Mouse (Mus musculus) midbrain, embryonic 13.5 days (tissue): ENCODE results near the gene Tbc1d5. TPM values are rescaled to one million over a fixed set of nuclear protein-coding genes. Genes with fewer than 3 reads are reported as not detected.
A peak's percentile ranks its signal among the peaks of the same experiment; 100 is the strongest.

ENCODE experiments used
- ATAC-seq: fragments of 200-750 bp; cut with Nextera tagmentation; 2 replicates; pipeline ENCODE4 v1.8.0; 2017; ENCODE audit warnings: mild to moderate bottlenecking, moderate TSS enrichment, moderate library complexity
- H3K27ac ChIP-seq: fragments of 300-500 bp; sonication (generic); 2 replicates; pipeline ENCODE4 v1.5.1; 2015; ENCODE audit warnings: inconsistent platforms, mild to moderate bottlenecking, moderate library complexity
- H3K27me3 ChIP-seq: fragments of 300-500 bp; sonication (generic); 2 replicates; pipeline ENCODE4 v1.6.1; 2015; ENCODE audit warnings: mild to moderate bottlenecking, inconsistent platforms
- H3K36me3 ChIP-seq: fragments of 300-500 bp; sonication (generic); 2 replicates; pipeline ENCODE4 v1.6.1; 2015; ENCODE audit warnings: mild to moderate bottlenecking, inconsistent platforms
- H3K4me1 ChIP-seq: fragments of 300-500 bp; sonication (generic); replicated peaks from 2 replicates; pipeline ENCODE4 v1.6.1; 2015; ENCODE audit warnings: inconsistent platforms
- H3K4me2 ChIP-seq: fragments of 300-500 bp; sonication (generic); replicated peaks from 2 replicates; pipeline ENCODE4 v1.6.1; 2015; ENCODE audit warnings: moderate library complexity, mild to moderate bottlenecking, inconsistent platforms
- H3K4me3 ChIP-seq: fragments of 300-500 bp; sonication (generic); replicated peaks from 2 replicates; pipeline ENCODE4 v1.5.1; 2015; ENCODE audit warnings: mild to moderate bottlenecking, inconsistent platforms
- H3K9ac ChIP-seq: fragments of 300-500 bp; sonication (generic); replicated peaks from 2 replicates; pipeline ENCODE4 v1.6.1; 2015; ENCODE audit warnings: mild to moderate bottlenecking, inconsistent platforms
- H3K9me3 ChIP-seq: fragments of 300-500 bp; sonication (generic); 2 replicates; pipeline ENCODE4 v1.6.1; 2016; ENCODE audit warnings: mild to moderate bottlenecking, inconsistent platforms
- WGBS: fragments of 180-500 bp; shearing (Covaris S2); methylation state at CpG from one replicate; pipeline ENCODE4 v1.1.7; 2015; 5-methylcytosine and 5-hydroxymethylcytosine counted together
- polyA plus RNA-seq: library from polyadenylated mRNA; unstranded; fragments of >200 nt; fragmentation: Nextera tagmentation; extraction: Ambion mirVana; gene quantifications from 2 replicates; pipeline ENCODE4 v1.2.1, GENCODE M21; 2015

Tbc1d5 gene
- polyA plus RNA-seq, 1 experiment from 2014 or later: 8.5 TPM

GRCm38 (mm10) chr17:50735955-50736533 is 443.1 kb downstream of the Tbc1d5 start:
- H3K27ac ChIP-seq: no peak overlapping the region
- ATAC-seq: 0 out of 2 replicates have a peak, but pooled peaks have one; percentile 15
- H3K27me3 ChIP-seq: no peaks in the 10 kb centered on the region
- 80% methylated on average over 8 of the region's 8 CpGs for WGBS
- no peak overlapping the region for H3K4me3 ChIP-seq
- no peak overlapping the region for H3K9ac ChIP-seq
- 0 out of 2 replicates have a peak, but pooled peaks cover 5% of the 10 kb centered on the region for H3K36me3 ChIP-seq
- no peaks in the 10 kb centered on the region for H3K4me1 ChIP-seq
- H3K4me2 ChIP-seq: no peak overlapping the region
- H3K9me3 ChIP-seq: no peaks in the 10 kb centered on the region

DNA sequence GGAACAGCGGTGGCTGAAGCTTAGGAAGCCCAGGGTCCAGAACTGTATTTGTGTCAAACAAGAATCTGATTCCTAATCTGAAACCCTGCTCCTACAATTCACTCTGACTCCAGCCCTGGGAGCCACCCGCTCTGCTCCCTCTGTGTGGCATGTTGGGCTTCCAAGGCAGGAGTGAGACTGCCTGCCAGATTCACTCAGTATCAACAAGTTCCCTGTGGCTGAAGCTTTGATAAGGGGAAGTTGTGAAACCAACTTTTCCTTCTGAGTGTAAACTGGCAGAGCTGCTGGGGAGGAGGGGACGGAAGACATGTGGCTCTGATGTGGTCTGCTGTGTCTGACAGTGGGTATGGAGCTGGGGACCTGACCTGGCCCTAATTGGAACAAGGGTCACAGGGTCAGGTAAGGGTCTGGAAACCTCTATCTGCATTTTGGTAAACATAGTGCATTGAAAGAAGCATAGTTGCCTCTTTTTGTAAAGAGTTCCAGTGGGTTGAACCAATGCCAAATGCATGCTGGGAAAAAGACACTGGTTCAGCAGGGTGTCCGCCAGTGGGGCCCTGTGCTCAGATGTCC is 443.7 kb downstream of the Tbc1d5 start:
- 94% methylated on average over 4 of the region's 4 CpGs for WGBS
- no peaks in the 10 kb centered on the region for H3K9me3 ChIP-seq
- no peak overlapping the region for H3K4me2 ChIP-seq
- no peak overlapping the region for H3K9ac ChIP-seq
- H3K27me3 ChIP-seq: no peaks in the 10 kb centered on the region
- ATAC-seq: no peak
- no peak overlapping the region for H3K27ac ChIP-seq
- 0 out of 2 replicates have a peak, but pooled peaks cover 5% of the 10 kb centered on the region for H3K36me3 ChIP-seq
- H3K4me1 ChIP-seq: no peaks in the 10 kb centered on the region
- H3K4me3 ChIP-seq: no peak overlapping the region

DNA sequence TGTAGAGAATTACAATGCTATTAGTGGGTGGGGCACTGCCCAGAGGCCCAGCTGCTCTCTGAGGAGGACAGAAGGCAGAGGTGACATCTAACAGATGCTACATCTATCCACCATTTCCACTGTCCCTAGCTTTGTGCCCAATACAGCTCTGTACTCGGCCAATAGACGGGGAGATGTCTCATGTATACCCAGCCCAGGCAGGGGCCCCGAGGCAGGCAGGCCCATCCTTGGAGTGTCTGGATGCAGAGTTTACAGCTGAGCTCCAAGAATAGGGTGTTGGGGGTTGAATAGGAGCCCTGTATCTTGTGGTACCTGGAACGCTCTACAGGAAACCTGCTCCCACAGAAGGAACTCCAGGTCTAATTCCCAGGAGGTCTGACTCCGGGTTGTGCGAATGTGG is 444.4 kb downstream of the Tbc1d5 start:
- no peak overlapping the region for H3K9ac ChIP-seq
- no peaks in the 10 kb centered on the region for H3K27me3 ChIP-seq
- no peak for ATAC-seq
- WGBS: 84% methylated on average over 6 of the region's 6 CpGs
- H3K27ac ChIP-seq: no peak overlapping the region
- no peaks in the 10 kb centered on the region for H3K9me3 ChIP-seq
- H3K4me1 ChIP-seq: no peaks in the 10 kb centered on the region
- H3K4me3 ChIP-seq: no peak overlapping the region
- 0 out of 2 replicates have a peak, but pooled peaks cover 5% of the 10 kb centered on the region for H3K36me3 ChIP-seq
- no peak overlapping the region for H3K4me2 ChIP-seq

DNA sequence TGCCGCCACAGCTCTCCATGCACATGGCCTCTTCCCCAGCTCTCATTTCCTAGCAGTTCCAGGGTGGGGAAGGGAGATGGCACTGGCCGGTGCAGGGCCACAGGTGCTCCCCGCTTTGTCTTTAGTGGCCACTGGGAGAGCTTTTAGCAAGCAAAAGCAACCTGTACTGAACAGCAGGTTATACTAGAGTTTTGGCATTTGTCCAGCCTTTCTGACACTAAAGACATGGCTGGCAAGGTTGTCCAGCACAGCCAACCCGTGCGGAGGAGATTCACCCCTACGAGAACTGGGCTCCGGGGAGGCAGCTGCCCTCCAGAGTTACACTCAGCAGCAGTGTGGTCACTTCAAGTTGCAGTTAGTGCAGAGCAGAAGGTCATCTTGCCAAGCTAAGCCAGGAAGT is 445.8 kb downstream of the Tbc1d5 start:
- Histone ChIP-seq H3K4me2 (no peak overlapping the region), H3K4me1 (no peaks in the 10 kb centered on the region), H3K27me3 (no peaks in the 10 kb centered on the region), H3K27ac (no peak overlapping the region), H3K9ac (no peak overlapping the region), H3K4me3 (no peak overlapping the region), H3K9me3 (no peaks in the 10 kb centered on the region), H3K36me3 (0 out of 2 replicates have a peak, but pooled peaks cover 5% of the 10 kb centered on the region)
- no peak for ATAC-seq
- 92% methylated on average over 7 of the region's 7 CpGs for WGBS

GRCm38 (mm10) chr17:50731876-50732275 is 447.3 kb downstream of the Tbc1d5 start:
- Histone ChIP-seq H3K9ac (no peak overlapping the region), H3K9me3 (no peaks in the 10 kb centered on the region), H3K27ac (no peak overlapping the region), H3K4me1 (no peaks in the 10 kb centered on the region), H3K27me3 (no peaks in the 10 kb centered on the region), H3K4me2 (no peak overlapping the region), H3K4me3 (no peak overlapping the region), H3K36me3 (0 out of 2 replicates have a peak, but pooled peaks cover 5% of the 10 kb centered on the region)
- WGBS: 92% methylated on average over 5 of the region's 5 CpGs
- no peak for ATAC-seq

GRCm38 (mm10) chr17:50730896-50731295 is 448.3 kb downstream of the Tbc1d5 start:
- no peaks in the 10 kb centered on the region for H3K4me1 ChIP-seq
- H3K4me3 ChIP-seq: no peak overlapping the region
- H3K27ac ChIP-seq: no peak overlapping the region
- H3K36me3 ChIP-seq: 0 out of 2 replicates have a peak, but pooled peaks cover 5% of the 10 kb centered on the region
- no peak overlapping the region for H3K4me2 ChIP-seq
- H3K9ac ChIP-seq: no peak overlapping the region
- 91% methylated on average over 2 of the region's 2 CpGs for WGBS
- H3K9me3 ChIP-seq: no peaks in the 10 kb centered on the region
- H3K27me3 ChIP-seq: no peaks in the 10 kb centered on the region
- ATAC-seq: no peak

GRCm38 (mm10) chr17:50729577-50729976 is 449.6 kb downstream of the Tbc1d5 start:
- H3K4me2 ChIP-seq: no peak overlapping the region
- H3K4me3 ChIP-seq: no peak overlapping the region
- no peaks in the 10 kb centered on the region for H3K9me3 ChIP-seq
- H3K4me1 ChIP-seq: no peaks in the 10 kb centered on the region
- H3K27ac ChIP-seq: no peak overlapping the region
- ATAC-seq: no peak
- H3K36me3 ChIP-seq: no peaks in the 10 kb centered on the region
- 93% methylated on average over 6 of the region's 6 CpGs for WGBS
- H3K9ac ChIP-seq: no peak overlapping the region
- no peaks in the 10 kb centered on the region for H3K27me3 ChIP-seq

- H3K4me2 ChIP-seq: no peak overlapping the region
- 92% methylated on average over 2 of the region's 2 CpGs for WGBS
- H3K36me3 ChIP-seq: no peaks in the 10 kb centered on the region
- H3K9ac ChIP-seq: no peak overlapping the region
- no peaks in the 10 kb centered on the region for H3K4me1 ChIP-seq
- H3K27me3 ChIP-seq: no peaks in the 10 kb centered on the region
- no peak for ATAC-seq
- no peaks in the 10 kb centered on the region for H3K9me3 ChIP-seq
- H3K27ac ChIP-seq: no peak overlapping the region
- H3K4me3 ChIP-seq: no peak overlapping the region
These were observed 450.1 kb downstream of the Tbc1d5 start for GRCm38 (mm10) chr17:50729031-50729430.

DNA sequence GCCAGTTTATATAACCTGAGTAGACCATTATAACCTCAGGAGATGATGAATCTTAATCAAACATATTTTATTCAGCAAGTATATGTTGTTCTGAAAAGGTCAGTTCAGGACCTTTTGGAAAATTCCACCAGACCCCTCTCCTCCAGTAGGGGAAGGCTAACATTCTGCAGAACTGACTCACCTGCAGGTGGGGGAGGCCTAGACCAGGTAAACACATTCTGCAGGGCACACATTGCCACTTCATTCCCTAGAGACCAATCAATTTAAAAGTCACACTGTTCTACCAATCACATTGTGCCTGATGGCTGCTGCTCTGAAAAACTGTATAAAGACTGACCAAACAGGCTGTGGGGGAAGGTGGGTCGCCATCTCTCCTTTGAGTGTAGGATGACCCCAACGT is 452.9 kb downstream of the Tbc1d5 start:
- no peak for ATAC-seq
- Histone ChIP-seq H3K27me3 (no peaks in the 10 kb centered on the region), H3K4me2 (no peak overlapping the region), H3K9me3 (no peaks in the 10 kb centered on the region), H3K4me3 (no peak overlapping the region), H3K27ac (no peak overlapping the region), H3K36me3 (no peaks in the 10 kb centered on the region), H3K4me1 (no peaks in the 10 kb centered on the region), H3K9ac (no peak overlapping the region)
- 85% methylated on average over 2 of the region's 2 CpGs for WGBS

DNA sequence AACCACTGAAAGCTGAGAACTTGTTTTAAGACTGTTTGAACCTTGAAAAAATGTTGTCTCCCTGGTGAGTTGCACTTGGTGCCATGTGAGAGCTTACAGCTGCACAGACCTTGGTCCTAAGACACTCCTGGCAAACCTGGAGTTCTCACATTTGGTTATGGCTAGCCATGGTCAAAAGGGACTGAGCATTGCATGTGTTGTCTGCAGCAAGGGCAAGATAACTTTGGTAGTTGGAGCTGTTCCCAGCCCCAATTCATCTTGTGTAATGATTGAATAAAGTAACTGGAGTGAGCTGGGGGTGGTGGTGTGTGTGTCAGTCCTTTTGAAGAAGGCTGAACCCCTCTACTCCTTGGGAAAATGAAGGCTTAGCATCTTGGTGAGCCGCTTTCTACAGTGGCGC is 454.8 kb downstream of the Tbc1d5 start:
- no peaks in the 10 kb centered on the region for H3K36me3 ChIP-seq
- 60% methylated on average over 2 of the region's 2 CpGs for WGBS
- H3K27me3 ChIP-seq: no peaks in the 10 kb centered on the region

DNA sequence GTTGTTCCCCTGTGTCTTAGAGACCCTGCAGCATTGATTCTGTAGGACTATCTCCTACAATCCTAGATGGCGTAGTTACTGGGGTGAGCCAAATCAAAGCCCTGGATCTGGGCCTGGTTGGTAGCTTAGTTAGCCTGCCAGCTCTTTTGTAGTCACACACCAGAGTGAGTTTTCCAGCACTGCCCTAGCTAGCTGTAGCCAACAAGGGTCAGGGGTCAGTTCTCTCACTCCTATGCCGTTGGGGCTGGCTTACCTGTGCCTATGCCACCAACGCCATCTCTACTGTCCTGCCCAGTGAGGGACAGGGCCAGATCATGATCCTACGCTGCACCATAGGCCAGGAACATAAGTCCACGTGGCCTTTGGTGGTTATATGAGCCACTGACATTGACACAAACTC is 461.6 kb downstream of the Tbc1d5 start:
- no peak overlapping the region for H3K4me2 ChIP-seq
- no peak for ATAC-seq
- no peaks in the 10 kb centered on the region for H3K27me3 ChIP-seq
- no peaks in the 10 kb centered on the region for H3K36me3 ChIP-seq
- WGBS: 85% methylated on average over 5 of the region's 5 CpGs
- no peak overlapping the region for H3K27ac ChIP-seq
- peaks cover 7% of the 10 kb centered on the region for H3K9me3 ChIP-seq
- H3K4me1 ChIP-seq: no peaks in the 10 kb centered on the region
- no peak overlapping the region for H3K4me3 ChIP-seq
- H3K9ac ChIP-seq: no peak overlapping the region

More for the DNA sequence above, 454.8 kb downstream of the Tbc1d5 start:
- H3K4me3 ChIP-seq: no peak overlapping the region
- no peak for ATAC-seq
- H3K4me2 ChIP-seq: no peak overlapping the region
- H3K9ac ChIP-seq: no peak overlapping the region
- no peaks in the 10 kb centered on the region for H3K4me1 ChIP-seq
- no peaks in the 10 kb centered on the region for H3K9me3 ChIP-seq
- H3K27ac ChIP-seq: no peak overlapping the region

DNA sequence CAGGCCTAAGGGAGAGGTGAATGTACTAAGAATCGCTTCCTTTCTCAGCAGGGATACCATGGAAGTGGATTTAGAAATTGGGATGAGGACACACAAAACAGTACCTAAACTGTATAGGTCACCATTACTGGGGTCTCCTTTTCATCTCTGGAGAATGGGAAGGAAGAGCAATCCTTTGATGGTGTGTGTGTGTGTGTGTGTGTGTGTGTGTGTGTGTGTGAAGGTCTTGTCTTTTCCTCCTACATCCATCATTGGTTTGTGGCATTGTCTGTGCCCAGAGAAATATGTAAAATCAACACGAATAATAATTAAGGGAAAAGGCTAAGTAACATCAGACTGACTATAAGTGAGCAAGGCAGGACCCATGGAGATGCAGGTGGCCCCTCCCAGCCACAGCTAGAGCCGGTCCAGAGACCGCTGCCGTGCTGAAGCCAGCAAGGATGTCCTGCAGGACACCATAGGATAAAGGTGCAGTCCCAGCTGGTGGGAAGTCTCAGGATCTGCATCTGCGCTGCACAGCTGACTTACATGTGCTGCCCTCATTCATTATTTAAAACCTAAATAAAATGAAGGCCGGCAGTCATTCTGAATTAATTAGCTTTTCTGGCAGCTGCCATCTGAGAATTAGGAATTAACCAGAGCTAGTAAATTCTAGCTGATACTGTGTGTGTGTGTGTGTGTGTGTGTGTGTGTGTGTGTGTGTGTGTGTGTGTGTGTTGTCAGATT is 468.5 kb downstream of the Tbc1d5 start:
- Histone ChIP-seq H3K27ac (0 out of 2 replicates have a peak overlapping the region, but pooled peaks have one; percentile 36), H3K4me2 (no peak overlapping the region)
- ATAC-seq: peak; percentile 96

More for the DNA sequence above, 468.5 kb downstream of the Tbc1d5 start:
- Histone ChIP-seq H3K4me1 (peaks cover 10% of the 10 kb centered on the region), H3K9ac (no peak overlapping the region), H3K4me3 (no peak overlapping the region), H3K9me3 (peaks cover 5% of the 10 kb centered on the region; the same call in 1 of the 2 replicates), H3K27me3 (no peaks in the 10 kb centered on the region), H3K36me3 (no peaks in the 10 kb centered on the region)
- 42% methylated on average over 7 of the region's 7 CpGs for WGBS
